Mouse (Mus musculus) embryonic facial prominence, embryonic 13.5 days (tissue): ENCODE measurements around the gene Dlk2. TPM values are rescaled to one million over a fixed set of nuclear protein-coding genes. Genes with fewer than 3 reads are reported as not detected.

Experiments used
- ATAC-seq: fragments of 200-750 bp; cut with Nextera tagmentation; 2 replicates; pipeline ENCODE4 v1.8.0; 2017; ENCODE audit warnings: low read depth; ENCODE audit not compliant: insufficient number of reproducible peaks, insufficient read depth, low FRiP score, low TSS enrichment
- H3K27ac ChIP-seq: fragments of 300-500 bp; sonication (generic); 2 replicates; pipeline ENCODE4 v1.5.1; 2015; ENCODE audit warnings: moderate library complexity, mild to moderate bottlenecking, inconsistent platforms
- H3K27me3 ChIP-seq: fragments of 300-500 bp; sonication (generic); 2 replicates; pipeline ENCODE4 v1.6.1; 2015; ENCODE audit warnings: mild to moderate bottlenecking, inconsistent platforms
- H3K36me3 ChIP-seq: fragments of 300-500 bp; sonication (generic); 2 replicates; pipeline ENCODE4 v1.6.1; 2015; ENCODE audit warnings: mild to moderate bottlenecking, inconsistent platforms
- H3K4me1 ChIP-seq: fragments of 300-500 bp; sonication (generic); 2 replicates; pipeline ENCODE4 v1.6.1; 2015; ENCODE audit warnings: inconsistent platforms
- H3K4me2 ChIP-seq: fragments of 300-500 bp; sonication (generic); 2 replicates; pipeline ENCODE4 v1.6.1; 2015; ENCODE audit warnings: moderate library complexity, mild to moderate bottlenecking, inconsistent platforms
- H3K4me3 ChIP-seq: fragments of 300-500 bp; sonication (generic); 2 replicates; pipeline ENCODE4 v1.5.1; 2015; ENCODE audit warnings: mild to moderate bottlenecking, inconsistent platforms
- H3K9ac ChIP-seq: fragments of 300-500 bp; sonication (generic); 2 replicates; pipeline ENCODE4 v1.6.1; 2015; ENCODE audit warnings: mild to moderate bottlenecking, inconsistent platforms
- H3K9me3 ChIP-seq: fragments of 300-500 bp; sonication (generic); 2 replicates; pipeline ENCODE4 v1.6.1; 2016; ENCODE audit warnings: inconsistent platforms
- WGBS: fragments of 180-500 bp; shearing (Covaris S2); methylation state at CpG from one replicate; pipeline ENCODE4 v1.1.7; 2015; ENCODE audit warnings: mixed read lengths; 5-methylcytosine and 5-hydroxymethylcytosine counted together
- polyA plus RNA-seq: library from polyadenylated mRNA; unstranded; fragments of >200 nt; fragmentation: Nextera tagmentation; extraction: Ambion mirVana; gene quantifications from 2 replicates; pipeline ENCODE4 v1.2.1, GENCODE M21; 2015

Gene Dlk2
- polyA plus RNA-seq, 1 experiment from 2014 or later, result 8.6 TPM

GRCm38 (mm10) chr17:46327413-46327905 lies 30.2 kb downstream of the Dlk2 start:
- no peak for ATAC-seq
- H3K4me2 ChIP-seq, result peak overlapping the region; percentile 81
- 2% methylated on average over 27 of the region's 27 CpGs for WGBS
- peaks cover 19% of the 10 kb centered on the region; the same call in 1 of the 2 replicates for H3K36me3 ChIP-seq
- H3K4me1 ChIP-seq, result peaks cover 6% of the 10 kb centered on the region
- H3K27me3 ChIP-seq, result no peaks in the 10 kb centered on the region
- H3K9me3 ChIP-seq, result no peaks in the 10 kb centered on the region
- peak overlapping the region; percentile 73 for H3K4me3 ChIP-seq
- H3K9ac ChIP-seq, result peak overlapping the region; percentile 83
- peak overlapping the region; percentile 92 for H3K27ac ChIP-seq

- under 1% methylated on average over 40 of the region's 40 CpGs for WGBS
- Histone ChIP-seq H3K4me2 (peak within 1 kb of the TSS; percentile 81), H3K36me3 (peaks cover 17% of the 10 kb centered on the region; the same call in 1 of the 2 replicates), H3K4me1 (peaks cover 6% of the 10 kb centered on the region), H3K9ac (peak within 1 kb of the TSS; percentile 83), H3K9me3 (no peaks in the 10 kb centered on the region), H3K27me3 (no peaks in the 10 kb centered on the region), H3K27ac (peak within 1 kb of the TSS; percentile 92), H3K4me3 (peak within 1 kb of the TSS; percentile 73)
- peak; percentile 93 for ATAC-seq
These were observed 30.8 kb downstream of the Dlk2 start, which contains the start of gene Abcc10 for GRCm38 (mm10) chr17:46327906-46328534. Abcc10 (minus strand) TSS chr17:46328352.

GRCm38 (mm10) chr17:46328723-46329122 lies 31.5 kb downstream of the Dlk2 start:
- Histone ChIP-seq H3K4me1 (peaks cover 6% of the 10 kb centered on the region), H3K9me3 (no peaks in the 10 kb centered on the region), H3K9ac (no peak overlapping the region), H3K36me3 (peaks cover 10% of the 10 kb centered on the region; the same call in 1 of the 2 replicates), H3K4me2 (peak overlapping the region; percentile 81), H3K27ac (no peak overlapping the region), H3K27me3 (no peaks in the 10 kb centered on the region), H3K4me3 (peak overlapping the region; percentile 73)
- no peak for ATAC-seq
- 69% methylated on average over 6 of the region's 6 CpGs for WGBS

- ATAC-seq, result no peak
- Histone ChIP-seq H3K36me3 (no peaks in the 10 kb centered on the region), H3K9ac (no peak overlapping the region), H3K27me3 (no peaks in the 10 kb centered on the region), H3K4me3 (no peak overlapping the region), H3K27ac (no peak overlapping the region), H3K4me2 (no peak overlapping the region), H3K4me1 (no peaks in the 10 kb centered on the region), H3K9me3 (no peaks in the 10 kb centered on the region)
- WGBS, result 23% methylated on average over 5 of the region's 5 CpGs
These were observed 39.3 kb downstream of the Dlk2 start for GRCm38 (mm10) chr17:46336475-46336874.

GRCm38 (mm10) chr17:46341208-46341607 lies 44.0 kb downstream of the Dlk2 start:
- WGBS, result 83% methylated on average over 7 of the region's 7 CpGs
- Histone ChIP-seq H3K9ac (no peak overlapping the region), H3K4me1 (0 out of 2 replicates have a peak, but pooled peaks cover 4% of the 10 kb centered on the region), H3K36me3 (no peaks in the 10 kb centered on the region), H3K9me3 (0 out of 2 replicates have a peak, but pooled peaks cover 4% of the 10 kb centered on the region), H3K27me3 (no peaks in the 10 kb centered on the region), H3K4me2 (no peak overlapping the region), H3K4me3 (no peak overlapping the region), H3K27ac (no peak overlapping the region)
- no peak for ATAC-seq

- Histone ChIP-seq H3K4me1 (no peaks in the 10 kb centered on the region), H3K27ac (no peak overlapping the region), H3K9me3 (0 out of 2 replicates have a peak, but pooled peaks cover 3% of the 10 kb centered on the region), H3K4me2 (no peak overlapping the region), H3K36me3 (no peaks in the 10 kb centered on the region), H3K27me3 (no peaks in the 10 kb centered on the region), H3K9ac (no peak overlapping the region), H3K4me3 (no peak overlapping the region)
- ATAC-seq, result no peak
- 87% methylated on average over 8 of the region's 8 CpGs for WGBS
These were observed 53.9 kb downstream of the Dlk2 start for GRCm38 (mm10) chr17:46351026-46351700.

Other genes with a start within 250 kb of the Dlk2 start
- 126 and 152 TPM in 2 replicates for gene Mrps18a, start 186.4 kb upstream of the Dlk2 start, polyA plus RNA-seq
- 10.6 and 11.7 TPM in 2 replicates for gene Rsph9, start 153.2 kb upstream of the Dlk2 start, polyA plus RNA-seq
- gene Mad2l1bp, start 143.9 kb upstream of the Dlk2 start, polyA plus RNA-seq, result 32.7 and 36.9 TPM in 2 replicates
- gene Gtpbp2, start 136.4 kb upstream of the Dlk2 start, polyA plus RNA-seq, result 45.4 and 49.0 TPM in 2 replicates
- gene Polh, start 94.8 kb upstream of the Dlk2 start, polyA plus RNA-seq, result 20.4 and 24.4 TPM in 2 replicates
- 43.6 and 43.8 TPM in 2 replicates for gene Xpo5, start 94.6 kb upstream of the Dlk2 start, polyA plus RNA-seq
- 103 and 104 TPM in 2 replicates for gene Polr1c, start 49.4 kb upstream of the Dlk2 start, polyA plus RNA-seq
- 82.8 and 95.7 TPM in 2 replicates for gene Yipf3, start 49.3 kb upstream of the Dlk2 start, polyA plus RNA-seq
- 1.4 and 1.9 TPM in 2 replicates for gene Lrrc73, start 43.9 kb upstream of the Dlk2 start, polyA plus RNA-seq
- 55.6 and 57.9 TPM in 2 replicates for gene Tjap1, start 14.4 kb upstream of the Dlk2 start, polyA plus RNA-seq
- gene Abcc10, start 30.9 kb downstream of the Dlk2 start, polyA plus RNA-seq, result 6.1 and 6.3 TPM in 2 replicates
- 11.4 and 13.4 TPM in 2 replicates for gene Zfp318, start 86.3 kb downstream of the Dlk2 start, polyA plus RNA-seq
- 1.1 and 3.3 TPM in 2 replicates for gene Crip3, start 131.5 kb downstream of the Dlk2 start, polyA plus RNA-seq
- not detected in 2 replicates for gene Slc22a7, start 141.0 kb downstream of the Dlk2 start, polyA plus RNA-seq
- 0.14 and 0.27 TPM in 2 replicates for gene Ttbk1, start 190.3 kb downstream of the Dlk2 start, polyA plus RNA-seq
- 60.8 and 63.5 TPM in 2 replicates for gene Dnph1, start 199.3 kb downstream of the Dlk2 start, polyA plus RNA-seq
- gene Cul9, start 249.0 kb downstream of the Dlk2 start, polyA plus RNA-seq, result 10.7 and 11.4 TPM in 2 replicates